Mouse (Mus musculus) adrenal gland, postnatal 0 days (tissue): ENCODE data around the gene Egfl6. TPM values are rescaled to one million over a fixed set of nuclear protein-coding genes. Genes with fewer than 3 reads are reported as not detected.

Experiments used
- polyA plus RNA-seq: library from polyadenylated mRNA; unstranded; fragments of >200 nt; fragmentation: Nextera tagmentation; extraction: Ambion mirVana; gene quantifications from 2 replicates; pipeline ENCODE4 v1.2.1, GENCODE M21; 2015

Egfl6 gene
- polyA plus RNA-seq = 9.2 and 10.4 TPM in 2 replicates

GRCm38 (mm10) chrX:166584947-166585824, at the start of gene Egfl6:
TSS of gene Egfl6 (minus strand) at chrX:166585720.

GRCm38 (mm10) chrX:166518345-166518744, 67.2 kb downstream of the Egfl6 start, which contains the start of gene Tceanc:
TSS of gene Tceanc (minus strand) at chrX:166518567.

GRCm38 (mm10) chrX:166479365-166479983, 106.0 kb downstream of the Egfl6 start, which contains the start of gene Rab9:
TSS of gene Rab9 (minus strand) at chrX:166479867.

Other genes with a start within 250 kb of the Egfl6 start
- gene Trappc2, start 145.1 kb downstream of the Egfl6 start, polyA plus RNA-seq = 50.8 and 62.0 TPM in 2 replicates
- gene Ofd1, start 145.0 kb downstream of the Egfl6 start, polyA plus RNA-seq = 4.7 and 5.6 TPM in 2 replicates
- gene Rab9, start 105.9 kb downstream of the Egfl6 start, polyA plus RNA-seq = 69.4 and 72.1 TPM in 2 replicates
- gene Tceanc, start 67.2 kb downstream of the Egfl6 start, polyA plus RNA-seq = 5.5 and 5.8 TPM in 2 replicates